Mouse (Mus musculus) c-Kit-negative CD71-positive TER-119-positive erythroid progenitor cells, embryonic 14.5 days (primary cell): ENCODE data around the gene Eif3b.
A peak's percentile ranks its signal among the peaks of the same experiment; 100 is the strongest.
"Not testable (repeated sequence)": the region's sequence is repeated elsewhere in the genome, so short reads cannot be mapped to it uniquely, and the experiment has no call there.

Source experiments
- DNase-seq: peaks from one replicate; pipeline ENCODE4 v3.0.0-alpha.2; 2013; ENCODE audit warnings: low read depth, low spot score

The Eif3b gene

DNA sequence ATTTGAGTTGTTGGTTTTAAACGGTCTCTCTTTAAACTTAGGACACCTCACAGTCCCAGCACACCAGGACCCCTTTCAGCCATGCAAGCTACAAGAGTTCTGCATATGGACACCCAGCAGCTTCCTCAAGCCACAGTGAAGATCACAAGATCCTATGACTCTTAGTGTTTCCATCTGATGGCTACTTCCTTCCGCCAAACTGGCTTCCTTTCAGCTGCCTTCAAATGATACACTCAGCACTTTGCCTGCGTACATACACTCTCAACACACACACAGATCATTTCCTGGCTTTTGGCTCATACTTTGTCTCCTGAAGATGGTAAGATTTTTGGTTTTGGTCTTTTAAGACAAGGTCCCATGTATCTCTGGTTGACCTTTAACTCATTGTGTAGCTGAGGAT lies 26.4 kb upstream of the Eif3b start:
- no peak for DNase-seq

DNA sequence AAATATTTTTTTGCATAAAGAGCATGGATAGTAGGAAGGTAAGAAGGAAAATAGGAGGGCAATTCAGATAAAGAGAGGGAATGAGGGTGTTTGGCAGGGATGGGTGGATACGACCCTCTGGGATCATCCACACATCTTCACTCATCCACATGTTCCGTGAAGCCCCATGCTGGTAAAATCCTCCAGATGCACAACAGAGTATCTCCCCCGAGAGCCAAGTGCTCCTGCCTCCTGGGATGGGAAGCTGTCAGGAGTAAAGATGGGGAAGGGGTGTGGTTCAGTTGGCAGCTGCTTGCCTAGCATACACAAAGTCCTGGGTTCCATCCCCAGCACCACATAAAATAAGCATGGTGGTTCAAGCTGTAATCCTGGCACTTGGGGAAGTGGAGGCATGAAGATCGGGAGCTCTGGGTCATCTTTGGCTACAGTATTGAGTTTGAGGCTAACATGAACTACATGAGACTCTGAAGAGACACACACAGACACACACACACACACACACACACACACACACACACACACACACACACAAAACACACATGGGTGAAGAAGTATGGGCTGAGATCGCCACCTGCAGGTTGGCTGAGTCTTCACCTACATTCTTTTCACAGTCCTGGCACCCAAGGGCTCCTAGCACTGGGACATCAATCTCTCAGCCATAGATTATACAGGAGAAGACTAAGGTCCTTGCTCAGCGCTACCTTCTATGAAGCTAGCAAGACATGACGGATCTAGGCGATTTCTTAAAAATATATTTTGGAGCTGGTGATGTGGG lies 22.8 kb upstream of the Eif3b start:
- DNase-seq, result no peak

DNA sequence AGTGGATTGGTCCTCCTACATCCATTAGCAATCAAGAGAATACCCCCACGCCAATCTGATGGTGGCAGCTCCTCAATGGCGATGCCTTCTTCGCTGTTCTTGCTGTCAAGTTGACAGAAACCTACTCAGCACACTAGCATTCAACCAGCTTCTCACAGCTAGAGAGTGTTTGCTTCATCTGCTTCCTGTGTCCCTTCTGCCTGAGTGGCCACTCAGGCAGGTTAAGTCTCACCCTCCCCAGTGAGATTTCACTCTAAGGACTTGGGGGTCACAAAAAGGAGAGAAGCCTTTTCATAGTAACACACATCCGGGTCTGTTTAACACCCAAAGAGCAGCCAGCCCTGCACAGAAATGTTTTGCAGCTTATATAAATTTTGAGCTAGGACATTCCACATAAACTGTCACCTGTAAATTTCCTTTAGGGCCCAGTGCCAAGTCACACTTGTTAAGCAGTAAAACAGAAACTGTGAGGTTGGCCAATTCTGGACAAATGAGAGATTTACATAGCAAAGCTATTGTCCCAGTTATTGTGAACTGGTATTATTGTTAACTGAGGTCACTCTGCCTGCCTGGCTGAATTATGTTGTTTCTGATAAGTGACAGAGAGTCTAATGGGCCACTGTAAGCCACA lies 16.4 kb upstream of the Eif3b start:
- DNase-seq, result no peak

DNA sequence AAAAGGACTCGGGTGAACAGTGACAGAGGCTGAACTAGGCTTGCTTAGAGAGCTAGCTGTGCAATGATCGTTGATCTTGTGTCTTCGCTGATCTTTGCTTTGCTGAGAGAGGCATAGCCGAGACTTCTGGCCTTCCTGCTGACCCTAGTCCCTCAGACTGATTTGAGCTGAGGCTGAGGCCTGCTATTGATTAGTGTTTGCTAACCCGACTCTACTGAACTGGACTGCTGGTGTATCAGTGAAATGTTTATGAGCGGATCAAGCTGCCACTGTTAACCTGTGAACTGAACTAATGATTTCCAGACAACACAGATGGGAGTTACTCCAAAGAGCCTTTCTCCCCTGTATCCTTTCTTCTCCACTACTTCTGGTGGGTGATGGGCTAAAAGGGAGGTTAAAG lies 14.0 kb upstream of the Eif3b start:
- DNase-seq, result no peak

DNA sequence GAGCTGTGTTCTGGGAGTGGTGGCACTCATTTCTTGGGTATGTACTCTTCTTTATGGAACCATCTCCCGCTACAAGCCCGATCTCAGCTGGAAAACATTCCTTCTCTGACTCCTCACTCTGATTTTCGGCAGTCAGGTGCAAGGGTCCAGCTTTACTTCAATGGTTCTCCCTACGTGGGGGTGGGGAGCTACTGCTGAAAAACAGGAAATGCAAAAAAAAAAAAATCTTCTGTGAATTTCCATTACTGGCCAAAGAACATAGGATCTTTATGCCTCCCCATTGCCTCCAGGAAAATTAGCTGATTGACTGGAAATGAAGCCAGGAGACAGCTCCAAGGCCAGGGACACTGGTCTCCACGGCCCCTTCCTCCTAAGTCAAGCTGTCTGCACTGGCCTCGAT lies 12.5 kb upstream of the Eif3b start:
- no peak for DNase-seq

DNA sequence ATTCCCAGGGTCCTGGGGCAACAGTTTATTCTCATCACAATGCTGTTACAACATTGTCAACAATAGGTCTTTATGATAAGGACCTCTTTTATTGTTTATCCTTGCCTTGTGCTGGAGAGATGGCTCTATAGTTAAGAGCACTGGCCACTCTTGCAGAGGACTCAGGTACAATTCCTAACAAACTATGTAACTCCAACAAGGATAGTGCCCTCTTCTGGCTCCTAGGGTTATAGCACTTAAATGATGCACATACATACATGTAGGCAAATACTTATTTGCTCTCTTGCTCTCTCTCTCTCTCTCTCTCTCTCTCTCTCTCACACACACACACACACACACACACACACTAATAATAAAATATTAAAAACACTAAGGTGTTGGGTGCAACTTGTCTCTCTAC lies 10.3 kb upstream of the Eif3b start:
- DNase-seq, result no peak

DNA sequence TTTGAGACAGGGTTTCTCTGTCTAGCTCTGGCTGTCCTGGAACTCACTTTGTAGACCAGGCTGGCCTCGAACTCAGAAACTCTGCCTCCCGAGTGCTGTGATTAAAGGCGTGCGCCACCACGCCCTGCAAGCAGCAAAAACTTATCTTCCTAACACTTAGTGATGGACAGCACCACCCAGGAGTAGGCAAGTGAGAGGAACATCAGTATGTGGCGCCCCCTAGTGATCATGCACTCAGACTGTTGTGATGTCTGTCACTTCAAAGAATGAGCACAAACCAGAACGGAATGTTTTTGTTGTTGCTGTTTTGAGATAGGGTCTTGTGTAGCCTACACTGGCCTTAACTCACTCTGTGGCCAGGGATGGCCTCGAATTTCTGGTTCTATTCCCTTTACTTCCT lies 7.8 kb upstream of the Eif3b start:
- peak; percentile 47 for DNase-seq

DNA sequence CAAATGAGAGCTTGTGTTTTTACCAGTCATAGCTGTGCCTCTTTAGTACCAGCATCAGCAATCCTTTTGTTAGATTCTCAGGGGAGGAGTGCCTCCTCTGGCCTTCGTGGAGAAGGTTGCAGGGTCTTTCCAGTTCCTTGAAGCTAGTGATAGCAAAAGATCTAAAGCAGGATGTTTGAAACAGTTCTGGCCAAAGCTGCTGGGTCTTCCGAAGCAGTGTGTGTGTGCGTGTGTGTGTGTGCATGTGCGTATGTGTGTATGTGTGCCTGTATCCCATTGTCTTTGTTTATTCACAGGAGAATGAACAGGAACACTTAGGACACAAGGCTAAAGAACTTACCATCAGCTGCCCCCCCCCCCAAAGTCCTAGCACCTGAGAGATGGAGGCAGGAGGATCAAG lies 4.5 kb upstream of the Eif3b start:
- no peak for DNase-seq

DNA sequence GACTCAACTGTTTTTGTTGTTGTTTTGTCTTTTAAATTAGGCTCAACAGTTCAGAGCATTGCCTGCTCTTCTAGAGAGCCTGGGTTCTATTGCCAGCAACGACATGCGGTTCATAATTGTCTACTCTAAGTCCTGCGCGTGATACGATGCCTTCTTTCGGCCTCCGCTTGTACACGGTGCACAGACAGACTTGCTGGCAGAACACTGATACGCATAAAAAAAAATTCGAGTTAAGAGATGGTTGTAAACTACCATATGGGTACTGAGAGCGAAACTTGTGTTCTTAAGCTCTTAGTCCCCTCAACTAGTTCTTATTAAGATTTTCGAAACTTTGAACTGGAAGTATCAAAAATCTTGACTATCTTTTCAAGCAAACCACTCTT lies 1.0 kb upstream of the Eif3b start:
- no peak for DNase-seq

DNA sequence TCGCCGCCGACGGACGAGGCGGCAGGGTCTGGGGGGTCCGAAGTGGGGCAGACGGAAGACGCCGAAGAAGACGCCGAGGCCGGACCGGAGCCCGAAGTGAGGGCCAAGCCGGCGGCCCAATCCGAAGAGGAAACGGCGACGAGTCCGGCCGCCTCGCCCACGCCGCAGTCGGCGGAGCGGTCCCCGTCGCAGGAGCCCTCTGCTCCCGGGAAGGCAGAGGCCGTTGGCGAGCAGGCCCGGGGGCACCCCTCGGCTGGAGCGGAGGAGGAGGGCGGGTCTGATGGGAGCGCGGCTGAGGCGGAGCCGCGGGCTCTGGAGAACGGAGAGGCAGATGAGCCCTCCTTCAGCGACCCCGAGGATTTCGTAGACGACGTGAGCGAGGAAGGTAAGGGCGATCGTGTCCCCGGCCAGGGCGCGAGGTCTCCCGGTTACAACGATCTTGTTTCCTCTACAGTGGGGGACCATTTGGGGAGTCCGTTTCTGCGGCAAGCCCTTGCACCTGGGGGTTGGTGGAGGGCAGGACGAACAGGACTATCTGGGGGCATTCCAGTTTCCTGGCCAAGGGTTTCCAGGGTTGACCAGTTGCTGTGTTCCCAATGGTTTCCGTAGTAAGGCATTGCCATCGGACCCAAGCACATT lies 433 bp downstream of the Eif3b start:
- peak; percentile 42 for DNase-seq

DNA sequence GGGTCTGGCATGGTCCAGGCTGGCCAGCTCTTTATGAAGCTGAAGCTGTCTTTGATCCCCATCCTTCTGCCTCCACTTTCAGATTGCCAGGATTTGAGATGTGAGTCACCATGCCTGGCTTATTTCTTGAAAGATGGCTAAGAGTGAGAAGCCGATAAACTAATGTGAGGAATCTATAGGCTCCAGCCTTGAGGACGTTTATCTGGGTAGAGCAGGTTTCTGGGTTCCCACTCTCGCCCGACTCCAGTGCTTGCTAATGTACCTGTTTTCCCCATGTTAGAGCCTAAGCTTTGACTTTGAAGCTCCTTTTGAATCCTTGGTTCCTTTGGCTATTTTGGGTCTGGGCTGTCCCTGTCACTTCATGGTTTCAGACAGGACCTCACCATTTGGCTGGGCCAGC lies 1.5 kb downstream of the Eif3b start:
- peak; percentile 36 for DNase-seq

DNA sequence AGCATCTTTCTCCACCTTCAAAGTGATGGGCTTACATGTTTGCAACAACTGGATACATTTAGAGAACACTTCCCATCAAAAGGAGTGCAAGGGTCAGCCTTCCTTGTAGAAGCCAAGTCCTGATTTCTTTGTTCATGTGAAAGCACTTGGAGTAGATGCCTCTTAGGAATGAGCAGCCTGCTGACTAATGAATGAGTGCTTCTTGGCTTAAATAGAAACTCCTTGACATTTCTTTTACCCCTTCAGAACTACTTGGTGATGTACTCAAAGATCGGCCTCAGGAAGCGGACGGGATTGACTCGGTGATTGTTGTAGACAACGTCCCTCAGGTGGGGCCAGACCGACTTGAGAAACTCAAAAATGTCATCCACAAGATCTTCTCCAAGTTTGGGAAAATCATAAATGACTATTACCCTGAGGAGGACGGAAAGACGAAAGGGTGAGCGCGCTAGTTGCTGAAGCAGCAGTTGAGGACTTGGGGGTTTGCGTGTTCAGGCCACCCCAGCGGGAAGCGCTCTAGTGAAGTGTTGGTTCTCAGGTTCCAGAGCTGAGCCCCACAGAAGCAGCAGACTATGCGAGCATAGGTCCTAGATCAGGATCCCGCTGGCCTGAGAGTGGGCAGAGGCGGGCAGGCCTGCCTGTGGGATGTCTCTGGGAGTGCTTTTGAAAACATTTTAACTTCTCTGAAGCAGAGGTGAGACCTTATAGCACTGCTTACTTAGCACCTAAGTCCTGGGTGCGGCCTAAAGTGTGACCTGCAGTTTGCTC lies 6.1 kb downstream of the Eif3b start:
- DNase-seq, result no peak

DNA sequence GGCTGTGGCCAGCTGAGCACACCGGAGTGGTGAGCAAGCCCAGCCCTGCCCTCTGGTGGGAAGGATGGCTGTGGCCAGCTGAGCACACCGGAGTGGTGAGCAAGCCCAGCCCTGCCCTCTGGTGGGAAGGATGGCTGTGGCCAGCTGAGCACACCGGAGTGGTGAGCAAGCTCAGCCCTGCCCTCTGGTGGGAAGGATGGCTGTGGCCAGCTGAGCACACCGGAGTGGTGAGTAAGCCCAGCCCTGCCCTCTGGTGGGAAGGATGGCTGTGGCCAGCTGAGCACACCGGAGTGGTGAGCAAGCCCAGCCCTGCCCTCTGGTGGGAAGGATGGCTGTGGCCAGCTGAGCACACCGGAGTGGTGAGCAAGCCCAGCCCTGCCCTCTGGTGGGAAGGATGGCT lies 20.0 kb downstream of the Eif3b start:
- not testable (repeated sequence) for DNase-seq

DNA sequence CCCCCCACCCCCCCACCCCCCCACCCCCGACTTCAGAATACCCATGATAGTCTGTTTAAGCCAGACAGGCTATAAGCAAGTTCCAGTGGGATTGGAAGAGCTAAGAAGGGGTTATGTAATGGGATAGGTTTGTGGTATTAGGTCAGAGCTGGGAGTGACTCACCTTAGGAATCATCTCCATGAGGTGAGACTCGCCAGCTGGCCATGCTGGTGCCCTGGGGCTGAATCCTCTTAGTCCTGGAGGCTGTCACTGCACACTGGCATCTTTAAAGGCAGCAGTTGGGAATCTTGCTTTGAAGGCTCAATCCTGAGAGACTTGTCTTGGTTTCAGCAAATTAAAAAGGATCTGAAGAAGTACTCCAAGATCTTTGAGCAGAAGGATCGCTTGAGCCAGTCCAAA lies 22.3 kb downstream of the Eif3b start:
- no peak for DNase-seq

DNA sequence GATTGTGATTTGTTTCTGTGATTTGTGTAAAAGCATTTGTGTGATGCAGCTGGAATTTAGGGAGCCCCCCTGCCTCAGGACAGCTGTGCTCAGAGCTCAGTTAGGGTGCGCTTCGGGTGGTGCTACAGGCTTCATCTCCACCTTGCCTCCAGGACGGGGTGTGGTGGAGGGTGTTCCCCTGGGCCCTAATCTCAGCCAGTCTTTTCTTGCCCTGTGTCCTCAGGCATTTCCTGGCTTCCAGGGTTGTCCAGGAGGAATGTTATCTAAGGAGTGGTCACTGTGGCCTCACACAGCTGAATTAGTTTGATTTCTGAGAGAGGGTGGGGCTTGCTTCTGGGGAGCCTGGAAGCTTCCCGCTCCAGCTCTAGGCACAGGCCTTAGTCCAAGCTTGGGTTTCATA lies 24.9 kb downstream of the Eif3b start:
- no peak for DNase-seq

DNA sequence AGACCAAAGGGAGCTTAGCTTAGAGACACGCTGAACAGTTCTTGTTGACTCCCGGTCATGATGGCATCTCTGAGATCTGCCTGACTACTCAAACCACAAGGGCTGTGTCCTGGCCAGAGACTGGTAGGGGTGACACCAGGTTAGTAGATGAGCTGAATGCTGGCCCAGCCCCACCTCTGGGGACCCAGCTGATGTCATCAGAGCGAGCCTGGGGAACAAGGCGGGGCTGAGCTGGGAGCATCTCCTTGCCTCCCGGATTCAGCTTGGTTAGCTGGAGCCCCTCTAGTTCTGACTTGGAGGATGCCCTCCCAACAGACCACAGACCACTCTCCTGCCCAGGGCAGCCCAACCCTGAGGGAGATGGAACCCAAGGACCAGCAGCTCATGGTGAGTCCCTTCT lies 26.2 kb downstream of the Eif3b start, which contains the start of gene Gm4869:
Gene Gm4869 (plus strand): TSS at position 301 of the 400 bp plus-strand sequence.
- no peak for DNase-seq

DNA sequence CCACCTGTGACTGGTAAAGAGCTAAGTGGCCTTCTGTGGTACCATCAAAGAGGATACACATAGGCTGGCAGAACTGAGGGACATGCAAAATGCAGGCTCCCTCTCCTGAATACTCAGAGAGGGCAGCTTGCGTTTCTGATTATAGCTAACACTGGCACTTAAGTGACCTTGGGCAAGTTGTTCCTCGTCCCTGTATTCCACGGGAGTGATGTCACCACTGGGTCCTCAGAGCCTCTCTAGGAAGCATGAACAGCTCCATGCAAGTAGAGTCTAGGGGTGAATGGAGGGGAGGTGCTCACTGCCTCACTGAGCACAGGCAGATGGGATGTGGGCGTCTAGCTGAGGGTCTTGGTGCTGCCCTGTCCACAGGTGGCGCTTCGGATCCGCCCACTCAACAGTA lies 26.9 kb downstream of the Eif3b start:
- no peak for DNase-seq

DNA sequence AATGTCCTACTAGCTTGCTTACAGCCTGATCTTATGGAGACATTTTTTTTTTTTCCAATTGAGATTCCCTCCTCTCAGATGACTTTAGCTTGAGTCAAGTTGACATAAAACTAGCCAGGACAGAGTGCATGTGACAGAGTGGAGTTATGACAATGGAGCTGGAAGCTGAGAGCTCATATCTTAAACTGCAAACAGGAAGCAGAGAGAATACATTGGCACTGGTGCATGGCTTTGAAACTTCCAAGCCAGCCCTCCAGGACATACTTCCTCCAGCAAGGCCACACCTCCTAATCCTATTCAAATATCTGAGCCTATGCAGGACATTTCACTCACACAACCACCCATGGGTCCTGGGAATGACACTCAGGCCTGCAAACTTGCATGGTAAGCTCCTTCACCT lies 35.4 kb downstream of the Eif3b start:
- no peak for DNase-seq

DNA sequence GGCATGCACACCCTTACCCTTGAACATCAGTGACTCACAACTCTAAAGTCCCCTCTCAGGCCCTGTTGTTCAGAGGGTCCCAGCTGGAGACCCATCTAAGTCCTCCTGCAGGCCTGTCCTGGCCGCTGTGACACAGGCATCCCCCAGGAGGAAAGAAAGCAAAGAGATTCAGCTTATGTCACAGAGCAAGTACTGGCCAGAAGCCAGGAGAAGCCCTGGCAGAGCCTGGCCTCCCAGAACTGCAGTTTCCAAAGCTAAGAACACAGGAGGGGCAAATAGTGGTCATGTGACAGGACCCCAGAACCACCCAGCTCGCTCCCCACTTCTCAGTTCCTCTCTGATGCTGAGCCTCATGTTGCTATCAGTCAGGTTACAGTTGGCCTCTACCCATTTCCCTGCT lies 36.3 kb downstream of the Eif3b start:
- no peak for DNase-seq

DNA sequence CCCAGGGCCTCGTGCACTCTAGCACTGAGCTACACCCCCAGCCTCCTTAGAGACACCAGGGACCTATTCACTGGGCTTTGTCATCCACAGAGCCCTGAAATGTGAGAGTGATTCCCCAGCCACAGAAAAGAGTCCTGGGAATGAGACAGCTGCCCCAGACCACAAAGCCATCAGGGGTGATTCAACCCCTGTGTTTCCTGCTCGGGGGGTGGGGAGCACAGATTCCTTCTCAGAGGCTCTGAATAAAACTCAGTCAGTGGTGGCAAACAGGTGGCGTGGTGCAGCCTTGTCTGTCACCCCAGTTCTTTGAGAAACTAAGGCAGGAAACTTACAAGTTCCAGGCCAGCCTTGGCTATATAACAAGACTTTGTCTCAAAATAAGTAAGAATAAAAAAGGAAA lies 42.3 kb downstream of the Eif3b start:
- DNase-seq, result no peak

DNA sequence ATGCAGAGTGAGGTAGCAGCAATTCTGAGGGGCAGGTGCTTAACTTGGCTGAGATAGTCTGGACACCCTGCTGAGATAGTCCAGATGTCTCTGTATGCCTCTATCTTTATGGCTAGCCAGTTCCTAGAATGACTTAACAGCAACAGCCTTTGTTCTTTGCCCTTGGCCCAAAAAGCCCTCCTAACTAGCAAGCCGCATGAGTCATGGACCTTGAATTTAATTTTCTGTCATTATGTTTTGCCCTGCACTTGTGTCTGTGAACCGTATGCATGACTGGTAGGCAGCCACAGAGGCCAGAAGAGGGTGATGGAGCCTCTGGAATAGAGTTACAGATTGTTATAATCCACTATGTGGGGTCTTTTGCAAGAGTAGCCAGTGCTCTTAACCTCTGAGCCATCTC lies 44.0 kb downstream of the Eif3b start:
- DNase-seq, result not testable (repeated sequence)

DNA sequence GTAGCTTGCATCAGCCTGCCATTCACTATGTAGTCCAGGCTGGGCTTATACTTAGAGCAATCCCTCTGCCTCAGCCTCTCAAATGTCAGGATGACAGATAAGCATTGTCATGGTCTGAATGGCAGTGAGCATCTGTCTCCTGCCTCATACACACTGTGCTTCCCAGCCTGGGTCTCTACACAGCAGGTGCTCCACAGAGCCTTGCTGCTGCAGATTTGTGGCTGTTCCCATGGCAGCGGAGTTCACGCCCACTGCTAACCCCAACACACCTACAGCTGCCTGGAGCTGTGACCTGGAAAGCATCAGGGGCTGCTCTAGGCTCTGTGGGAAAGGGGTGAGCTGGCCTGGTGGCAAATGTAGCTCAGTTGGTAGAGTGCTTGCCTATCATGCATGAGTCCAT lies 45.8 kb downstream of the Eif3b start:
- no peak for DNase-seq
